Mouse (Mus musculus) embryo, embryonic 11.5 days (tissue): ENCODE measurements around the gene Rhof.

Experiments used
- DNase-seq: peaks from one replicate; pipeline ENCODE4 v3.0.0-alpha.2; 2012; ENCODE audit warnings: low read depth, low spot score

Gene Rhof

DNA sequence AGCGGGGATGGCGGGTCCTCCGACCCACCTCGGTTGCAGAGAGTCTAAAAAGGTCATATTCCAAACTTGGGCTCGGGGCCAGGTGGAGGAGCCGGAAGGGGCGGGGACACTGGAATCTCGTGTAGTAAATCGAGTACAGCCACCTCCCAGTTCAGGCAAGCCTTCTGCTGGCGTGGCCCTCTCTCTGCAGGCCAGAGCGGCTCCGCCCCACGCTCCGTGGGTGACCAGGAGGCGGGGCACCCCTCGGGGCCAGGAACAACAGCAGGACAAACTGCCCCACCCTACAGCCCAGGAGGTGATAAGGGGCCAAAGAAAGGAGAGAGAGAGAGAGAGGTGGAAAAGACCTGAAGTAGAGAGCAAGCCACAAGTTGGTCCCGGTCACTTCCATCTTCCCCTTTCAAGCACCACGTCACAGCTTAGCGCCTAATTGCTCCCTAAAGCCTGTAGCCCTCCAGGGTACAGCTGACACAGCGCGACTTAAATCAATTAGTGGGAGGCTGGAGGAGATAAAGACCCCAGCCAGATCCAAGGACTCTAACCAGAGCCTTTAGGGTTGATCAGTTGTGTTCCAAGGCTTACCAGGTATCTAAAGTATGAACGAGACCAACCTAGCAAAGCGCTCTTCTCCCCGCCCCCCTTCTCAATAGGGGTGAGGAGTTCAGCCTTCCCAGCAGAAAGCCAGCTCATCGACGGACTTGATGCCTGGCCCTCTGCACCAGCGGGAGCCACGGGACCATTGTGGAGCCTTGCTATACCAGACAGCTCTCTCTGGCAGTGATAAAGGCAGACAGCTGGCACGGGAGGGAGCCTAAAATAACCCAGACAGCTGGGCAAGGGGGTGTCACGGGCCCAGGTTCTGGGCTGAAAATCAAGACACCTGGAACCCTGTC is 3.2 kb upstream of the Rhof start:
- DNase-seq: no peak

DNA sequence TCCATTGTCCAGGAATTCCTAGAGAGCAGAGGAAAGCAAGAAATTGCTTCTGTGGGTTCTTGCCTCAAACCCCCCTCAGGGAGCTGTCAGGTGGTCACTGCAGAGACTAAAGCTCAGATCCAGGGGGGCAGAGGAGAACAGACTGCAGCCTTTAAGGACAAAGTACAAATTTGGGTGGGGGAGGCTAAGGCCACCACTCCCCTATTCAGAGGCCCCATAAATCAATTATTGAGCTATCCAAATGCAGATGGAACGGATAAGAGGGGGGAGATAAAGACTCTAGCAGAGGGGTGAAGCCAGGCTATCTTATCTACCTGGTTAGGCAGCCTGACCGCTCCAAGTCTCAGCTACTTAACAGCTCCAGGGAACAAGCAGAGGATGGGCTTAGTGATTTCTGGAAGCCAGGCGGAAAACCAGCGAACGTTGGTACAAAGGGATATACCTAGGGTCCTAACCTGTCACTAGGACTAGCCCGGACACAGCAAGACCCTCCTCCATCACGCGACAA is 2.4 kb upstream of the Rhof start:
- no peak for DNase-seq

DNA sequence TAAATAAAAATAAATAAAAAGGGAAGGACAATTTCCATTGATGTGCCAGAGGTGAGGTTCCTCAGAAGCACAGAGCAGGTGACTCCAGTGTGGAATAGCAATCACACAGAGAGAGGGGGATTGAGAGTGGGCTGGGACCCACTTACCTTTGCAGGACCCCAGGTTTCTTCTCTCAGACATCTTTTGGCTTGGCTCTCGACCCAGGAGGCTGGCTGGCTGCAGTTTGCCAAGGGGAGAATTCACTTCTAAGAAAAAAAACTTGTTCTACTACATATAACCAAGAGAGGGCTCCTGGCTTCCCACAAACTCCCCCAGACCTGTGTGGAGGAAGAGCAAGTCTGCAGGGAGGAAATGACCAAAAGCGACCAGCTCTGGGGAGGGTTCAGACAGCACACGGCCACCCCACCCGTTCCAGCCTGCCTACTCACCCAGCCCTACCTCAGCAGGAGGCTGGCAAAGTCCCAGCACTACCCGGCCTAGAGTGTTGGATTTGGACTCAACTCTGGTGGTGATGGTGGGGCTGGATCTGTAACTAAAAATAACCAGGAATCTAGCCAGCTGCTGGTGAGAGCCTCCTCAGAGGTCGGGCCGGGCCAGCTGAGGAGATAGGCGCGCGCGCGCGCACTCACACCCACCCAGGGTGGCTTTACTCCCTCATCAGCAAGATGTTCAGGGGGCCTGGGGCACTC is 1.8 kb upstream of the Rhof start:
- no peak for DNase-seq

GRCm38 (mm10) chr5:123133784-123134143 is 1.3 kb upstream of the Rhof start:
- DNase-seq: no peak

- peak; percentile 84 for DNase-seq
These were observed 741 bp upstream of the Rhof start for GRCm38 (mm10) chr5:123133083-123133783.

DNA sequence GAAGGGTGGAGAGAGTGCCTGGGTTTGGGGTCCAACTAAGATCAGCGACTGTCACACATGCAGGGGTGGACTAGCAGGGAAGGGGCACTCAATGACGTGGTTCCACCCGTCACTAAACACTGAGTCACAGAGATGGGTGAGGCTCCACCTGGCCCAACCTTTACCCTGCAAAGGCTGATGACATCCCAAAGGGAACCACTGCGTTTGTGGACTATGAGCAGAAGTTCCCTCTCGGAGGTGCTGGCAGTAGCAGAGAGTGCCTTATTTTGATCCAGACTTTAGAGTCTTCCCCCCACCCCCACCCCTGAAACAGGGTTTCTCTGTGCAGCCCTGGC is 1.7 kb downstream of the Rhof start:
- no peak for DNase-seq

GRCm38 (mm10) chr5:123130030-123130813 is 2.3 kb downstream of the Rhof start:
- DNase-seq: no peak

GRCm38 (mm10) chr5:123129170-123129757 is 3.2 kb downstream of the Rhof start:
- DNase-seq: no peak

- no peak for DNase-seq
These were observed 3.9 kb downstream of the Rhof start for GRCm38 (mm10) chr5:123128426-123129169.

GRCm38 (mm10) chr5:123127031-123127430 is 5.5 kb downstream of the Rhof start:
- DNase-seq: no peak

DNA sequence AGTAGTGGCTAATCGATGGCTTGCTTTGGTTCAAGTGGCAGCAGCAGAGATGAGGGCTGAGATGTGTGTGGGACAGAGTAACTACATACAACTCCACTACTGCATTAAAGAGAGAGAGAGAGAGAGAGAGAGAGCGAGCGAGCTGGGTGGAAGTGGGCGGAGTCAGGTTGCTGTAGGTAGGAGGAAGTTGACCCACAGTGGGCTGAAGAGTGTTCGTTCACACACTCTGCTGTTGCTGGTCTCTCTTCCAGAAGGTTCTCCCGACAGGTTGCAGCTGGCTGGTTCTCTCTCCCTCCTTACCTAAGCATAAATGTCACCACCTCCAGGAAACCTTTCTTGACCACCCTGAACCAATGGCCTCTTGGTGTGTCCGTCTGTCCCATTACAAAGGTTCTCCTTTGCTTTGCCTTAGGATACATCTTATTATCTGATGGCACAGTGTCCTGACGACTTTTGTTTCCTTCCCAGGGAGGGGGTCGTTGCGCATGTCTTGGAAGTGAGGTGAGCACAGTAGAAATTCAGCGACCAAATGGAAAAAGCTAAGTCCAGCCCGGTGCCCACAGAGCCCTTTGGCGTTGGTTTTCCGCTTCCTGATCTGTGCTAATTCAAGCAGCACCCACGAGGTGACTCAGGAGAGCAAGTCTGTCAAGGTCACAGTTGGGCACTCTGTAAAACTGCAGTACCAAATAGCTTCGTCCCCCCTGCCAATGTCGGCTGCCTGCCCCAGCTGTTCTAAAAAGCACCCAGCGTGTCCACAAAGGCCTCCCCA is 6.7 kb downstream of the Rhof start:
- no peak for DNase-seq

GRCm38 (mm10) chr5:123125105-123125504 is 7.4 kb downstream of the Rhof start:
- no peak for DNase-seq

- DNase-seq: no peak
These were observed 10.3 kb downstream of the Rhof start for GRCm38 (mm10) chr5:123122181-123122580.

- no peak for DNase-seq
These were observed 11.8 kb downstream of the Rhof start for GRCm38 (mm10) chr5:123120624-123121215.

DNA sequence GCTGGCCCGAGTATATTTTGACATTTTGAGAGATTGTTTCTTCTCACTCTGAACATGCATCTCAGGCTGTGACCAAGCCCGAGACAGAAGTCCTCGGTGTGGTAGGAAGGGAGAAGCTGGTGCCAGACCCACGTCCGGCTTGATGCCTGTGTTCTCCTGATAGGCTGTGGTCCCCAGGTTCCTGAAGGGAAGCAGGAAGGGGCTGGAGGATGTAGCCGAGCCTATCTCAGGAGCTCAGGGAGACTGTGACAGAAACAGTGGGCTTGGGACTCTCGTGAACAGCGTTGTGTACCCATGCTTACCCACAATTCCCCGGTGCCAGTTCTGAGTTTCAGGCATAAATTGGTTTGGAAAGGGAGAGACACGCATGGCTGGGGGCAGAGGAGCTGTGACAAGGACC is 13.7 kb downstream of the Rhof start:
- no peak for DNase-seq

DNA sequence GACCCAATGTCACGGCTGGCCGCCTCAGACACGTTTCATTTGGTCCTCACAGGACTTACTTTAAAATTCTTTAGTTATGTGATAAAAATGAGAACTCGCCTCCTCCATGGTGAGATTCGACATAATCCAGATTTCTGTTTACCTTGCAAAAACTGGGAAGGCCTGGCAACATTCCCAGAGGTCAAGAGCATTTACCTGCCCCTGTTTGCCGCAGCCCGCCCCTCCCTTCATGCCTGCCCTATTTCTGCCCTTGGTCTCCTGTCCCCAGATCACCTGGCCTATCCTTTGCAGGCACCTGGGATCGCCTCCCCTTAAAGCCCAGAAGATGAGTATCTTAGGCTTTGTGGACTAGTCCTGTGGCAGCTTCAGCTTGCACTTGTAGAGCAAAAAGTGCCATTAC is 14.7 kb downstream of the Rhof start:
- no peak for DNase-seq

GRCm38 (mm10) chr5:123117257-123117656 is 15.2 kb downstream of the Rhof start:
- DNase-seq: no peak

GRCm38 (mm10) chr5:123116080-123116479 is 16.4 kb downstream of the Rhof start:
- no peak for DNase-seq

- DNase-seq: no peak
These were observed 17.6 kb downstream of the Rhof start for GRCm38 (mm10) chr5:123114924-123115323.
